Comparison of ENCODE assay signal across 7 mouse cellular contexts in the genomic region with DNA sequence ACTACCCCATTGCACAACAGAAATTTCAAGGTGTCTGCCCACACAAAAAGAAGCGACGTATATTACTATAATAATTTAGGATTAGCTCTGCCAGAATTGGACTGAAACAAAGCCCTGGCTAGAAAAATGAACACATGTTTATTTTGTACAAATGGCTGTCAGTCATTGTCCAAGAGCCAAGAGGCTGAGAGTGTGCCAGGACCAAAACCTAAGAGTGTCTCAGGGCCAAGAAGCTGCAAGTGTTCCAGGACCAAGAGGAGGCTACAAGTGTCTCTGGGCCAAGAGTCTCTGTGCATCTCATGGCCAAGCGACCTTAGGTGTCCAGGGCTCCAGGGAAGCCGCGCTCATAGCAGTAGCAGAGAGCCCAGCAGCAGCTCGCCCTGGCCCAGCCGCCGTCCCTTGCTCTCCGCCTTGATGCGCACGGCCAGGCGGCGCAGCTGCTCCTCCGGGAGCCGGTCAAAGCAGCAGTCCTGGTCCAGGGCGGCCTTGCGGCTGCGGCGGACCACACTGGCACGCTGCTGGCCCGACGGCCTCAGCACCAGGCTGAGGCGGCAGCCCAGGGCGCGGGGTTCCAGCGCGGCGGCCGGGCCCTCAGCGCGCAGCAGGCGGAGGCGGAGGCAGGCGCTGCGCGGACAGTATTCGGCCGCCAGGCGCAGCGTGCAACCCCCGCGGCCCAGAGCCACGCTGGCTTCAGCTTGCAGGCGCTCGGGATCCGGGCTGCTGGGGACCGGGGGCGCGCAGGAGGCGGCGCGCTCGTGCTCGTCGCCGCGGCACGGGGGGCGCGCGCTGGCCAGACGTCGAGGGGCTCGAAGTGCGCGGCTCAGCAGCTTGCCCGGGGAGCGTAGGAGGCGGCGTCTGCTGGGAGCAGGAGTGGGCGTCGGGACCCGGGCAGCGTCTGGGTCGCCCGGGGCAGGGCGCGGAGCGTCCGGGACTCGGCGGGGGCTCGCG. TPM values are rescaled to one million over a fixed set of nuclear protein-coding genes. Genes with fewer than 3 reads are reported as not detected.
DNase-seq lines count a peak whose midpoint lies in the region; ATAC-seq and TF ChIP-seq lines count a peak whose summit lies in the region.

No protein-coding gene starts in this region.

- no peaks in the 10 kb centered on the region for H3K4me1 ChIP-seq in bone marrow macrophage, adult 2 months (ENCODE audit: control insufficient read depth, insufficient read depth, low read length)
- no peaks in the 10 kb centered on the region; the same call in 1 of the 2 replicates for H3K4me1 ChIP-seq in embryonic fibroblast, embryonic 13.5 days (ENCODE audit: control insufficient read depth, insufficient read depth, low read length)
- peaks cover 10% of the 10 kb centered on the region for H3K4me1 ChIP-seq in heart, postnatal 0 days (ENCODE audit: control insufficient read depth, insufficient read depth)
- H3K4me1 ChIP-seq in megakaryocyte, embryonic 14.5 days: peaks cover 21% of the 10 kb centered on the region
- H3K4me1 ChIP-seq in small intestine, adult 2 months (ENCODE audit: control insufficient read depth, insufficient read depth, insufficient read length, low read length): no peaks in the 10 kb centered on the region; the same call in 1 of the 2 replicates

- DNase-seq in Muller cell, postnatal 12 days (ENCODE audit: inconsistent ontology term): peak; percentile 66
- DNase-seq in heart, postnatal 0 days (ENCODE audit: low spot score): no peak
- DNase-seq in layer of hippocampus, postnatal 36 days: peak; percentile 35 to 66

- peak overlapping the region; percentile 94 for H3K4me2 ChIP-seq in heart, postnatal 0 days (ENCODE audit: low read depth, low read length)

- H3K4me3 ChIP-seq in bone marrow macrophage, adult 2 months (ENCODE audit: insufficient read depth, low read length): peak overlapping the region; percentile 63
- peak overlapping the region; percentile 30 for H3K4me3 ChIP-seq in embryonic fibroblast, embryonic 13.5 days (ENCODE audit: insufficient read depth, low read length)
- peak overlapping the region; percentile 59 for H3K4me3 ChIP-seq in heart, postnatal 0 days (ENCODE audit: low read depth, low read length)
- peak overlapping the region; percentile 88 for H3K4me3 ChIP-seq in megakaryocyte, embryonic 14.5 days (replicated peaks)
- peak overlapping the region; percentile 57 for H3K4me3 ChIP-seq in small intestine, adult 2 months (ENCODE audit: low read depth, low read length)

- no peak for TF ChIP-seq POLR2A in bone marrow macrophage, adult 2 months (IDR thresholded peaks at IDR 0.05; ENCODE audit: borderline replicate concordance, low read depth, low read length)
- no peak for TF ChIP-seq POLR2A in embryonic fibroblast, embryonic 13.5 days (IDR thresholded peaks at IDR 0.05; ENCODE audit: low read depth, low read length)
- no peak for TF ChIP-seq POLR2A in small intestine, adult 2 months (IDR thresholded peaks at IDR 0.05; ENCODE audit: low read depth, low read length)

- no peaks in the 10 kb centered on the region for H3K36me3 ChIP-seq in heart, postnatal 0 days (replicated peaks; ENCODE audit: control insufficient read depth, insufficient read depth, low read length)
- no peaks in the 10 kb centered on the region for H3K36me3 ChIP-seq in megakaryocyte, embryonic 14.5 days (replicated peaks; ENCODE audit: low read length)
- no peaks in the 10 kb centered on the region for H3K36me3 ChIP-seq in small intestine, adult 2 months (ENCODE audit: control insufficient read depth, insufficient read depth, low read length)

- peak; percentile 82 for ATAC-seq in heart, postnatal 0 days (ENCODE audit: insufficient read depth, low read depth)

- 0 out of 2 replicates have a peak overlapping the region, but pooled peaks have one; percentile 2 for H3K9ac ChIP-seq in heart, postnatal 0 days (replicated peaks; ENCODE audit: low read depth, low read length)

- H3K9me3 ChIP-seq in heart, postnatal 0 days (replicated peaks; ENCODE audit: control insufficient read depth, low read length): 0 out of 2 replicates have a peak, but pooled peaks cover 3% of the 10 kb centered on the region
- H3K9me3 ChIP-seq in megakaryocyte, embryonic 14.5 days: peaks cover 4% of the 10 kb centered on the region

- no peak for TF ChIP-seq EP300 in heart, postnatal 0 days (IDR thresholded peaks at IDR 0.05; ENCODE audit: low read depth)

- peaks cover 51% of the 10 kb centered on the region for H3K27me3 ChIP-seq in heart, postnatal 0 days (ENCODE audit: control insufficient read depth, insufficient read depth, low read length)
- peaks cover 57% of the 10 kb centered on the region for H3K27me3 ChIP-seq in megakaryocyte, embryonic 14.5 days (replicated peaks)
- no peaks in the 10 kb centered on the region for H3K27me3 ChIP-seq in small intestine, adult 2 months (ENCODE audit: control insufficient read depth, insufficient read depth, low read length)

- WGBS in heart, postnatal 0 days: 3% methylated on average over 54 of the region's 84 CpGs
- WGBS in small intestine, adult 2 months: 3% methylated on average over 83 of the region's 84 CpGs

- TF ChIP-seq CTCF in bone marrow macrophage, adult 2 months (IDR thresholded peaks at IDR 0.05; ENCODE audit: low read depth, low read length): no peak
- no peak for TF ChIP-seq CTCF in embryonic fibroblast, embryonic 13.5 days (IDR thresholded peaks at IDR 0.05; ENCODE audit: borderline replicate concordance, insufficient read depth, low read length)
- no peak for TF ChIP-seq CTCF in heart, postnatal 0 days (IDR thresholded peaks at IDR 0.05; ENCODE audit: low read depth)
- no peak for TF ChIP-seq CTCF in small intestine, adult 2 months (IDR thresholded peaks at IDR 0.05; ENCODE audit: extremely low read depth, insufficient read length, insufficient replicate concordance, low read depth, low read length)

- H3K27ac ChIP-seq in bone marrow macrophage, adult 2 months (ENCODE audit: insufficient read depth, low read depth, low read length): no peak overlapping the region
- H3K27ac ChIP-seq in embryonic fibroblast, embryonic 13.5 days (ENCODE audit: insufficient read depth, low read length): no peak overlapping the region
- no peak overlapping the region for H3K27ac ChIP-seq in heart, postnatal 0 days (ENCODE audit: low read depth)
- no peak overlapping the region for H3K27ac ChIP-seq in small intestine, adult 2 months (ENCODE audit: insufficient read depth, low read depth, low read length)

RNA-seq across cellular contexts. Expression of gene C2cd4a, which starts 1.4 kb away (rescaled TPM):
- polyA plus RNA-seq in bone marrow macrophage, adult 2 months (2012; ENCODE audit: insufficient read depth, insufficient read length, missing spikeins): not detected in 2 replicates
- not detected in 2 replicates for polyA plus RNA-seq in embryonic fibroblast, embryonic 13.5 days (2011; ENCODE audit: insufficient read length, low read depth, missing spikeins)
- not detected in 2 replicates for total RNA-seq in heart, postnatal 0 days (2014; rRNA removed; ENCODE audit: low replicate concordance)
- polyA plus RNA-seq in heart, postnatal 0 days (2015; fragmentation: Nextera tagmentation; extraction: Ambion mirVana): not detected in 2 replicates
- 1 to 10 TPM; 2.3 to 3.3 TPM for total RNA-seq in layer of hippocampus, postnatal 36 days (2021)
- not detected in 2 replicates for polyA plus RNA-seq in megakaryocyte, embryonic 14.5 days (2012; ENCODE audit: insufficient read depth, low replicate concordance)
- 1.9 and 28.9 TPM in 2 replicates for polyA plus RNA-seq in small intestine, adult 2 months (2012; rRNA removed)

RNA-seq across cellular contexts. Expression of gene Vps13c, which starts 9.5 kb away (rescaled TPM):
- polyA plus RNA-seq in bone marrow macrophage, adult 2 months (2012; ENCODE audit: insufficient read depth, insufficient read length, missing spikeins): 34.7 and 39.0 TPM in 2 replicates
- polyA plus RNA-seq in embryonic fibroblast, embryonic 13.5 days (2011; ENCODE audit: insufficient read length, low read depth, missing spikeins): 23.4 and 27.3 TPM in 2 replicates
- total RNA-seq in heart, postnatal 0 days (2014; rRNA removed; ENCODE audit: low replicate concordance): 14.4 and 26.0 TPM in 2 replicates
- polyA plus RNA-seq in heart, postnatal 0 days (2015; fragmentation: Nextera tagmentation; extraction: Ambion mirVana): 3.9 and 4.5 TPM in 2 replicates
- 100 to 1,000 TPM; 107 to 123 TPM for total RNA-seq in layer of hippocampus, postnatal 36 days (2021)
- 0.23 and 2.4 TPM in 2 replicates for polyA plus RNA-seq in megakaryocyte, embryonic 14.5 days (2012; ENCODE audit: insufficient read depth, low replicate concordance)
- polyA plus RNA-seq in small intestine, adult 2 months (2012; rRNA removed): 0.86 and 0.94 TPM in 2 replicates

Comparison
In these comparisons a context has a peak if more than half of its experiments do, and no peak if none do; other contexts are left out.
1. H3K4me3 ChIP-seq: peak in every context shown above with its lines; median percentile 88 in megakaryocyte, embryonic 14.5 days; 63 in bone marrow macrophage, adult 2 months; 59 in heart, postnatal 0 days; 57 in small intestine, adult 2 months; 30 in embryonic fibroblast, embryonic 13.5 days.